14 mouse cellular contexts compared by ENCODE assay signal in the genomic region with DNA sequence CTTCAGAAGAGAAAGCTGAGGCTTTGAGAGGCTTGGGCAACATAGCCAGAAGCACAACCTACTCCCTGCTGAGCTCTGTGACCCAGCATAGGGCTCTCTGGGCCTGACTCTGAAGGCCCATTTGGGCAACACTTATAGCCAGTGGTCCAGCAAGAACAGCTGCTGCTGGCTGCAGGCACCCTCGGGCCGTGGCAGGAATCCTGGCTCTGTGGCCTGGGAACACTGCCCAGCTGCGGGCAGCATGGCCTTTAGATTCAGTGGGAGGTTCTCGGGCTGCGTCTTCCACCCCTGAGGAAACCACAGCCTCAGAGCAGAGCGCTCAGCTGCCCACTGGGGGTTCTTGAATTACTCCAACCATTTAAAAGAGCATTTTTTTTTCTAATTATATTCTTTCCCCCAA.
DNase-seq lines count a peak whose midpoint lies in the region; ATAC-seq and TF ChIP-seq lines count a peak whose summit lies in the region.
"Had no signal": no experiment of that assay in that cellular context is flagged by ENCODE, and none has a peak within 500 bp of the region (broad histone marks: within the 10 kb centered on the region; RNA-seq: fewer than 3 reads in every experiment).

No protein-coding gene starts in this region.

- H3K9ac ChIP-seq in hindbrain, postnatal 0 days (replicated peaks; ENCODE audit: low read length), result no peak overlapping the region
- H3K9ac ChIP-seq: hindbrain, embryonic 15.5 days; lung, embryonic 15.5 days had no signal

- DNase-seq in hindbrain, embryonic 10.5 days (ENCODE audit: low spot score), result no peak
- DNase-seq in hindbrain, postnatal 0 days (ENCODE audit: low spot score), result no peak
- DNase-seq in 3T3-L1 (ENCODE audit: low read depth, low spot score), result peak; percentile 72
- peak; percentile 78 for DNase-seq in NIH3T3 (ENCODE audit: low read depth)
- DNase-seq in gastrocnemius, adult 8-10 months (ENCODE audit: low spot score in 2 of 2), result peak; percentile 57 to 79
- DNase-seq in thymus, postnatal 4 days, result no peak
- DNase-seq in right cerebral cortex, postnatal 14 days, result no peak
- DNase-seq: kidney, adult 9 months; right cerebral cortex, postnatal 4 days; thymus, postnatal 14 days had no signal

- no peak overlapping the region for H3K4me2 ChIP-seq in hindbrain, postnatal 0 days (ENCODE audit: low read depth, low read length)
- H3K4me2 ChIP-seq: hindbrain, embryonic 15.5 days; lung, embryonic 15.5 days had no signal

- H3K27me3 ChIP-seq in hindbrain, embryonic 10.5 days (ENCODE audit: insufficient read depth, poor library complexity, severe bottlenecking), result peaks cover 14% of the 10 kb centered on the region
- H3K27me3 ChIP-seq in hindbrain, postnatal 0 days (ENCODE audit: insufficient read depth, low read length), result no peaks in the 10 kb centered on the region
- H3K27me3 ChIP-seq: hindbrain, embryonic 15.5 days; lung, embryonic 15.5 days had no signal

- WGBS in hindbrain, embryonic 10.5 days, result 73% methylated on average over 6 of the region's 6 CpGs
- WGBS in hindbrain, postnatal 0 days, result 29% methylated on average over 6 of the region's 6 CpGs

- no peak overlapping the region for H3K4me3 ChIP-seq in hindbrain, embryonic 10.5 days
- H3K4me3 ChIP-seq in hindbrain, postnatal 0 days (ENCODE audit: low read length), result no peak overlapping the region
- H3K4me3 ChIP-seq: hindbrain, embryonic 15.5 days; layer of hippocampus, adult 2 months; lung, embryonic 15.5 days; megakaryocyte, embryonic 14.5 days had no signal

- ATAC-seq in hindbrain, postnatal 0 days, result no peak

- H3K36me3 ChIP-seq in hindbrain, embryonic 10.5 days, result no peaks in the 10 kb centered on the region
- H3K36me3 ChIP-seq in hindbrain, postnatal 0 days (ENCODE audit: insufficient read depth, low read length), result no peaks in the 10 kb centered on the region
- H3K36me3 ChIP-seq: hindbrain, embryonic 15.5 days; lung, embryonic 15.5 days had no signal

- no peak for TF ChIP-seq CTCF in hindbrain, postnatal 0 days (IDR thresholded peaks at IDR 0.05; ENCODE audit: low read depth)

- peaks cover 52% of the 10 kb centered on the region for H3K4me1 ChIP-seq in hindbrain, embryonic 10.5 days (replicated peaks)
- H3K4me1 ChIP-seq in hindbrain, postnatal 0 days (ENCODE audit: insufficient read depth, low read length), result peaks cover 11% of the 10 kb centered on the region; the same call in 1 of the 2 replicates
- H3K4me1 ChIP-seq: megakaryocyte, embryonic 14.5 days had no signal

- no peaks in the 10 kb centered on the region for H3K9me3 ChIP-seq in hindbrain, embryonic 10.5 days
- H3K9me3 ChIP-seq in hindbrain, postnatal 0 days (ENCODE audit: low read length), result no peaks in the 10 kb centered on the region
- H3K9me3 ChIP-seq: hindbrain, embryonic 15.5 days; lung, embryonic 15.5 days; megakaryocyte, embryonic 14.5 days had no signal

- H3K27ac ChIP-seq in hindbrain, embryonic 10.5 days, result peak overlapping the region; percentile 73
- no peak overlapping the region for H3K27ac ChIP-seq in hindbrain, postnatal 0 days
- H3K27ac ChIP-seq: layer of hippocampus, adult 2 months; lung, embryonic 15.5 days had no signal

Comparison
In these comparisons a context has a peak if more than half of its experiments do, and no peak if none do; other contexts are left out.
1. DNase-seq: peak in 3T3-L1 (single experiment), NIH3T3 (single experiment) and gastrocnemius, adult 8-10 months (2 of 2); none in hindbrain, embryonic 10.5 days (single experiment), hindbrain, postnatal 0 days (single experiment), thymus, postnatal 4 days (single experiment) and right cerebral cortex, postnatal 14 days (single experiment).